Mouse (Mus musculus): Measurements from ENCODE around the gene Gm45234.

DNA sequence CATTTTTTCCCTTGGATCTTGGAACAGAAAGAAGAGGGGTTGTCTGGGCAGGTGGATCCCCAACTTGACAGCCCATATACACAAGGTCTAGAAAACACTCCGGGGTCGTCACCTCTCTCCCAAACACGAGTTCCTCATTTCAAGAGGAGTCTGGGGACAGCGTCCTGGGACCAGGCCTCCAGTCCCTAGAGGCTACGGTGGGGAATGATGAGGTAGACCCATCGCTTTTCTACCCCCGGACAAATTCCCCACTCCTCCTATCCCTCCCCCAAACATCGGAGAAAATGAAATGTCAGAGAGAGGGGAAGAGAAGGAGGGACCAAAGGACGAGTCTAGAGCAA lies 12.9 kb upstream of the Gm45234 start:
- TF ChIP-seq CTCF (conservative IDR thresholded peaks at IDR 0.05; ENCODE audit: insufficient read depth, insufficient read length, low read depth, low read length) (no peak), POLR2A (IDR thresholded peaks at IDR 0.05; ENCODE audit: low read depth, low read length) (no peak)

Data from kidney, adult 2 months (tissue).